Mouse (Mus musculus) layer of hippocampus, adult 9-11 months (tissue): ENCODE measurements around the gene Gigyf2.
A peak's percentile ranks its signal among the peaks of the same experiment; 100 is the strongest.

Source experiments
- DNase-seq: peaks from one replicate; pipeline ENCODE4 v3.0.0; 2022

The Gigyf2 gene

DNA sequence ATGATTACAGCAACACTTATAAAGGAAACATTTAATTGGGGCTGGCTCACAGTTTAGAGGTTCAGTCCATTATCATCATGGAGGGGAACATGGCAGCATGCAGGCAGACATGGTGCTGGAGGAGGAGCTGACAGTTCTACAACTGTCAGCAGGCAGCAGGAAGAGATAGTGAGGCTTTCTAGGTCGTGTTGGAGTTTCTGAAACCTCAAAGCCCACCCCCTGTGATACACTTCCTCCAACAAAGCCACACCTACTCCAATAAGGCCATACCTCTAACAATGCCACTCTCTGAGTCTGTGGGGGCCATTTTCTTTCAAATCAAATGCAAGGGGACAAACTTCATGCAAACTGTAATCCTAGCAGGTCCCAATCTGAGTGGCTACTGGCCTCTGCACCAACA is 5.7 kb upstream of the Gigyf2 start:
- DNase-seq, result no peak

DNA sequence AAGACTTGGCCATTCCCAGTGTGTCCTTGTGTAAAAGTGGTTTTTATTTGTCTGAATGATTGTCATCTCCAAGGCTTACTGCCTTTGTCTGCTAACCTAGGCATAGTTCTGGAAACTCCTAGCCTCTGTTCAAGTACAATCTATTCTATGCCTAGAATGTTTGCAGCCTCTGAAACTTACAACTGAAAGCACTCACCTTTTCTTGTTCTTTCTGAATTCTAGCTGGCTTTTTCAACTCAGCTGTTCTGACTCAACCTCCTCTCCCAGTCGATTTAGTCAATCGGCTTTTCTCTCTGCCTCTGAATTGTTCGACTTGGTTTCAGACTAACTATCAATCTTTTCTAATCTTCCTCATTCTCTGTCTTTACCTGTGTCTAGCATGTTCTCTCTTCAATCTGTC is 4.0 kb upstream of the Gigyf2 start:
- no peak for DNase-seq

DNA sequence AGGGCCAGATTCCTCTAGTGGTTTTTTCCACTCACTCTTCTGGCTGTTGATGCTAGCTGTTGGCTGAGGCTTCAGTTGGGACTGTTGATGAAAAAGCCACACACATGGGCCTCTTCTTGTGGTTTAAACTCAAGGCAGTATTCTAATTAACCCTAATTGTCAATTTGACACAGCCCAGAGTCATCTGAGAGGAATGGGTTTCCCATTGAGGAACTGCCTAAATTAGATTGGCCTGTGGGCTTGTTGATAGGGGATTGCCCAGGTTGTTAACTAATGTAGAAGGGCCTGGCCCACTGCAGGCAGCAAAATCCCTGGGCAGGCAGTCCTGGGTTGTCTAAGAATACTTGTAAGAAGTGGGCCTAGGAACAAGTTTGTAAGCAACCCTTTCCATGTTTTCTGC is 2.1 kb upstream of the Gigyf2 start:
- DNase-seq, result no peak

GRCm38 (mm10) chr1:87327165-87327861 is 515 bp downstream of the Gigyf2 start:
- DNase-seq, result peak; percentile 6

GRCm38 (mm10) chr1:87331774-87332173 is 5.0 kb downstream of the Gigyf2 start:
- no peak for DNase-seq

DNA sequence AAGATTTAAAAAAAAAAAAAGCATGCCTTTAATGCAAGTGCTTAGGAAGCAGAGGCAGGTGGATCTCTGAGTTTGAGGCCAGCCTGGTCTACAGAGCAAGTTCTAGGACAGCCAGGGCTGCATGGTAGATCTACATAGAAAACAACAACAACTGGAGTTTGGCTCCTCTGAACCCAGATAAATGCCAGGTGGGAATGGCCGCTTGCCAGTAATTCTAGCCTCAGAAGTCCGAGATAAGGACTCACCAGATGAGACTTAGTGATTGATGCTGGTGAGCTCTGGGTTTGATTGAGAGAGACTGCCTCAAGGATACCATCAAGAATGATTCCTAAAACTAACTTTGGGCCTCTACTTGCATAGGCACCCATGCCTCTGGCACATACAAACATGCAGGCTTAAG is 23.8 kb downstream of the Gigyf2 start:
- no peak for DNase-seq

DNA sequence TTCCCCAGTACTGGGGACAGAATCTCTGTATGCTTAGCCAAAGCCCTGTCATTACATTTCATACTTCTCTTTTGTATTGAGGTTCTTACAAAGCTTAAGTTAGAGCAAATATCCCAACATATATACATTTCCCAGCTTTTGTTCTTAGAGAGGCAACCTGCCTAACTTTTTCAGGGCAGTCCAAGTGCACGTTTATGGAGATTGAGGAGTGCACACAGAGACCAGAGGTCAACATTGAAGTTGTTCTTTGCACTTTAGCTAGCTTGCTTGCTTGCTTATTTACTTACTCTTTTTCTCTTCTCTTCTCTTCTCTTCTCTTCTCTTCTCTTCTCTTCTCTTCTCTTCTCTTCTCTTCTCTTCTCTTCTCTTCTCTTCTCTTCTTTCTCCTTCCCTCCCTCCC is 33.5 kb downstream of the Gigyf2 start:
- DNase-seq, result no peak

GRCm38 (mm10) chr1:87378024-87378560 is 51.3 kb downstream of the Gigyf2 start:
- DNase-seq, result no peak

DNA sequence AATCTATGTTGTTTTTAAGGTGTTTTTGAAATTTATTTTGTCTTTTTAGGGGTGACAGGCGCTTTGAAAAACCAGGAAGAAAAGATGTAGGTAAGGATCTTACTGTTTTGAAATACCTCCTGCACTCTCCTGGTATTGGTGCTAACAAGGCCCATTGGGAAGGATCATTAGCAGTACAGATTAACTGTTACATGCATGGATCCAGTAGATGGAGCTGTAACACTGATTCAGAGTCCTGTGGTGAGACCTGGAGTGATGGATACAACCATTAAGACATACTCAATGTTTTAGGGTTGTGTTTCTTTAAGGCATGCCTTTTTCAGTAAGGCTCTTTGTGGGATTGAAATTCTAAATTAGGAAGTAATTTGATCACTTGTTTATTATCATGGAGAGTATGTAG is 53.1 kb downstream of the Gigyf2 start:
- no peak for DNase-seq

- no peak for DNase-seq
Observed at GRCm38 (mm10) chr1:87381152-87381551, 54.4 kb downstream of the Gigyf2 start.

DNA sequence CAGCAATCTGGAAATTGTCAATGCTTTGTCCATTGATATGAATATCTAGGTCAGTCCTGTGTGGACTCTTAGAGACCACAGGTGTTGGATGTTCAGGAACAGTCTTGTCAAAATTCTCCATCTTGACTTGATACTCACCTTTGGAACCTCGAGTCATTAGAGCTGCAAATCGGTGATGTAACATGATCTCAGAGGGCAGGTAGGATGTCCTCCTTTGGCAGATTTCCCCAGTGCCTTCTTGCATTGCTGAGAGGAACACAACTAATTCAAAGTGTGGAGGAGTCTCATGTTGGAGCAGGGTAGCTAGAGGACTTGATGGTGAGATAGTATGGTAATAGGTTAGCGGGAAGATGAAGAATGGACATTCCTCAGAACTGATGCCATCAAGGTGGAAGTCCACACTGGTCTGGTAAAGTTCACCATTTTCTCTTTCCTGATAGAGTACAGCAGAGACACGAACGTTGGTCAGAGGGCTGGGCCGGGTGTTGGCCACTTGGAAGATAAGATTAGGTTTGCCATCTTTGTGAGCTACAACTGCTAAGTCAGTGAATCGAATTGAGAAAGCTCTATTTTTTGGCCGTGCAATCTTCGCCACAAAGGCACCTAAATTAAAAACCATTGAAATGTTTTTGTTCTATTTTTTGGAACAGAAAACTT is 59.8 kb downstream of the Gigyf2 start:
- no peak for DNase-seq

DNA sequence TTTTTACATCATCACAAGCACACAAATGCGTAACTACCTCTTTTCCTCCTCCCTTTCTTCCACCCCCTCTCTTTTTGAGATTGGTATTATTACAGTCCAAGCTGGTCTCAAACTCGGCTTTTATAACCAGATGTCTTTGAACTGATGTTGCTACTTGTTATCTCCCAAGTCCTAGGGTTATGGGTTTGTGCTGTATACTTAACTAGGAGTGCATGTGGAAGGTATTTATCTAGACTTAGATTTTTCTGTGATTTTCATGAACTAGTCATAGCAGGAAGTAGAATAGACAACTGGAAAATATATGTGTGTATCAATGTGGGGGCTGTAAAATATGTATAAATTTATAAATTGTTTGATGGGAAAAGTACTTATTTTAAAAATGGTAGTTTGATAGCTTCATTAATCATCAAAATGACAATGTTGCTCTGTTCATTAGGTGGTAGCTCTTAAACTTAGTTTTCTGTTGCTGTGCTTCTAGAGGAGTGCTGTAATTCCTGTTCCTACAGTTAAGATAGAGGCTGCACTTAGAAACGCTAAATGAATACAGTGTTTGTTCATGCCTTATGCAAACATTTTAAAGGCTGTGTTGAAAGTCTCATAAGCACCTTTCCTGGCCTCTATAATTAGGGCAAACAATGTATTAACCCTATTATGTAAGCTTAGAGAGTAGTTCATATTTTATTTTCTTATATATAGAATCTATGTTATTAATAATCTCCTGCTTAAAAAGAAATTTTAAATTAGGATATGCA is 66.8 kb downstream of the Gigyf2 start:
- no peak for DNase-seq

- no peak for DNase-seq
Observed at GRCm38 (mm10) chr1:87394594-87394993, 67.8 kb downstream of the Gigyf2 start, which contains the start of gene Kcnj13. Kcnj13 (minus strand) TSS chr1:87394729.

GRCm38 (mm10) chr1:87396923-87397586 is 70.3 kb downstream of the Gigyf2 start:
- no peak for DNase-seq

GRCm38 (mm10) chr1:87404710-87405109 is 77.9 kb downstream of the Gigyf2 start:
- DNase-seq, result no peak

GRCm38 (mm10) chr1:87406012-87406411 is 79.2 kb downstream of the Gigyf2 start:
- no peak for DNase-seq

DNA sequence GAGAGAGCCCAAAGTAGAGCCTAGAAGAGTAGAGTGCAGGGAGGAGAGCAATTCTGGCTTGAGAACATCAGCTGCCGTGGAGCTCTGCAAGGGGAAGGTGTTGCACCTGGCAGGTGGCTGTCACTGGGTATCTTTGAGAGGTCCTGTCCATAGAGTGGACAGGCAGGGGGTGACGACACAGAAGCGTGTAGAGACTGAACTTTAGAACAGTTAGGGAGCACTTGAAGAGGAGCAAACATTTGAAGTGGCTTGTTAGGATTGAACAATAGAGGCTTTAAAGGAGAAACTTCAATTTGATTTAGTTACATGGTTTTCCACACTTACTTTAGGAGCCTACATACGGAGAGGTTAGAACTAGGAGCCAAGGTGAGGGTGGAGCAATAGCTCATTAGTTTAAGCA is 82.6 kb downstream of the Gigyf2 start:
- no peak for DNase-seq

DNA sequence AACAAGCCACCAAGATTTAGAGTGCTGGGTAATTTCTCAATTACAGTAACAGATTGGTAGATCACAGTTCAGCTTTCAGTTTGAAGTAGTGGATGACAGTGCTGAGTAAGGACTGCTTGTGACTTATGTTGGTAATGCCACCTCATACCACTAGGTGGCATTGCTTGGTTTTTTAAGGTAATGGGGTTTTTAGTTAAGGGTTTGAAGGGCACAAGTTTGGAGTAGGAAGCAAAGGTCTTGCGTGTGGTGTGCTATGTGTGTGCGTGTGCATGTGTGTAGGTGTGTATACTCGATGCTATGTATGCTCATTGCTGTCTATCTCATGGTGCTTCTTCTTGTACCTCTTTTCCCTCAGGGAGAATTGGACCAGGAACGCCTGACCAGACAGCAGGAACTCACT is 91.9 kb downstream of the Gigyf2 start:
- no peak for DNase-seq

DNA sequence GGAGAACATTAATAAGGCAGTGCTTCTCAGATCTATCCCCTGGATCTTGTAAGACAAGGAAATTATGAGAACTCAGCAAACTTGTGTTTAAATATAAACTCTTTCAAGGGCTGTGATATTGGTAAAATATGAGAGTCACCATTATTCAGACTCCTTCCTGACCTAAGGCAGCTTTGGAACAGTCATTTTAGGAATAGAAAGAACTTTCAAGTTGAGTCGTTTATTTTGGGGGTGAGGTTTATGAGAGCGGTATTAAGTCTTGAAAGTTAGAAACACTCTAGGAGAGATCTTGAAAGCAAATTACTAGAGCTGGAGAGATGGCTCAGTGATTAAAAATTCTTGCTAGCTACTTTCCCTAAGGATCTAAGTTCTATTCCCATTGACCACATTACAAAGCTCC is 108.3 kb downstream of the Gigyf2 start:
- no peak for DNase-seq

DNA sequence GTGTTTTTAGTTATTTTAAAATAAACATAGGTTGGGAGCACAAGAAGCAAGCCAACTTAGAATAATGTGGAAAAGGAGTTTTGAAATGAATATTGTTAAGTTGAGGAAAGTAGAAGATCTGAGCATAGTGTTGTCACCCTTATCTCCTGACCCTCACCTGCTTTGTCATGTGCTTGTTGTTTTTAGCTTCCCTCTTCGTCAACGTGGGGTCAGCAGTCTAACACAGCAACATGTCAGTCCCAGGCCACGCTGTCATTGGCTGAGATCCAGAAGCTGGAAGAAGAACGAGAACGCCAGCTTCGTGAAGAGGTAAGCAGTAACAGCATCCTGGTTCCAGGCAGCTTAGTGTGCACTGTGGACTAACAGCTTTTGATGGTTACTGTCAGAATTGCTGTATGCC is 109.8 kb downstream of the Gigyf2 start:
- no peak for DNase-seq

GRCm38 (mm10) chr1:87447183-87448104 is 120.6 kb downstream of the Gigyf2 start:
- DNase-seq, result peak; percentile 15

- DNase-seq, result no peak
Observed at GRCm38 (mm10) chr1:87449432-87449831, 122.6 kb downstream of the Gigyf2 start.
